Mouse (Mus musculus): Measurements from ENCODE around the gene Upk1a. TPM values are rescaled to one million over a fixed set of nuclear protein-coding genes. Genes with fewer than 3 reads are reported as not detected.

The Upk1a gene
- polyA plus RNA-seq, 1 experiment = not detected

Other genes with a start within 250 kb of the Upk1a start
- 34.6 and 43.0 TPM in 2 replicates for gene Tyrobp, start 199.1 kb downstream of the Upk1a start, polyA plus RNA-seq (2012; ENCODE audit: insufficient read depth, insufficient read length, missing spikeins)
- 2.5 and 2.8 TPM in 2 replicates for gene Hcst, start 193.0 kb downstream of the Upk1a start, polyA plus RNA-seq (2012; ENCODE audit: insufficient read depth, insufficient read length, missing spikeins)
- 0.67 and 1.6 TPM in 2 replicates for gene Nfkbid, start 191.1 kb downstream of the Upk1a start, polyA plus RNA-seq (2012; ENCODE audit: insufficient read depth, insufficient read length, missing spikeins)
- 0.44 and 0.92 TPM in 2 replicates for gene Aplp1, start 167.3 kb downstream of the Upk1a start, polyA plus RNA-seq (2012; ENCODE audit: insufficient read depth, insufficient read length, missing spikeins)
- not detected in 2 replicates for gene Kirrel2, start 155.2 kb downstream of the Upk1a start, polyA plus RNA-seq (2012; ENCODE audit: insufficient read depth, insufficient read length, missing spikeins)
- gene Nphs1, start 154.5 kb downstream of the Upk1a start, polyA plus RNA-seq (2012; ENCODE audit: insufficient read depth, insufficient read length, missing spikeins) = not detected in 2 replicates
- gene Prodh2, start 119.2 kb downstream of the Upk1a start, polyA plus RNA-seq (2012; ENCODE audit: insufficient read depth, insufficient read length, missing spikeins) = not detected in 2 replicates
- gene Arhgap33, start 77.8 kb downstream of the Upk1a start, polyA plus RNA-seq (2012; ENCODE audit: insufficient read depth, insufficient read length, missing spikeins) = 0.40 TPM in 1 of 2 replicates, not detected in the other
- gene Hspb6, start 60.7 kb downstream of the Upk1a start, polyA plus RNA-seq (2012; ENCODE audit: insufficient read depth, insufficient read length, missing spikeins) = 49.1 and 64.2 TPM in 2 replicates
- 0.95 and 4.2 TPM in 2 replicates for gene Proser3, start 60.5 kb downstream of the Upk1a start, polyA plus RNA-seq (2012; ENCODE audit: insufficient read depth, insufficient read length, missing spikeins)
- gene Lin37, start 53.0 kb downstream of the Upk1a start, polyA plus RNA-seq (2012; ENCODE audit: insufficient read depth, insufficient read length, missing spikeins) = 19.5 and 23.1 TPM in 2 replicates
- 59.1 and 65.5 TPM in 2 replicates for gene U2af1l4, start 49.5 kb downstream of the Upk1a start, polyA plus RNA-seq (2012; ENCODE audit: insufficient read depth, insufficient read length, missing spikeins)
- gene Gm49396, start 49.5 kb downstream of the Upk1a start, polyA plus RNA-seq (2012; ENCODE audit: insufficient read depth, insufficient read length, missing spikeins) = 0.91 and 5.5 TPM in 2 replicates
- gene Psenen, start 49.2 kb downstream of the Upk1a start, polyA plus RNA-seq (2012; ENCODE audit: insufficient read depth, insufficient read length, missing spikeins) = 177 and 187 TPM in 2 replicates
- not detected in 2 replicates for gene Igflr1, start 47.4 kb downstream of the Upk1a start, polyA plus RNA-seq (2012; ENCODE audit: insufficient read depth, insufficient read length, missing spikeins)
- 7.1 and 16.1 TPM in 2 replicates for gene Kmt2b, start 24.1 kb downstream of the Upk1a start, polyA plus RNA-seq (2012; ENCODE audit: insufficient read depth, insufficient read length, missing spikeins)
- not detected in 2 replicates for gene Zbtb32, start 13.9 kb downstream of the Upk1a start, polyA plus RNA-seq (2012; ENCODE audit: insufficient read depth, insufficient read length, missing spikeins)
- 5,485 and 5,752 TPM in 2 replicates for gene Cox6b1, start 13.3 kb upstream of the Upk1a start, polyA plus RNA-seq (2012; ENCODE audit: insufficient read depth, insufficient read length, missing spikeins)
- not detected in 2 replicates for gene Etv2, start 23.0 kb upstream of the Upk1a start, polyA plus RNA-seq (2012; ENCODE audit: insufficient read depth, insufficient read length, missing spikeins)
- gene Rbm42, start 37.5 kb upstream of the Upk1a start, polyA plus RNA-seq (2012; ENCODE audit: insufficient read depth, insufficient read length, missing spikeins) = 24.5 and 39.6 TPM in 2 replicates
- 2.3 and 2.9 TPM in 2 replicates for gene Haus5, start 52.1 kb upstream of the Upk1a start, polyA plus RNA-seq (2012; ENCODE audit: insufficient read depth, insufficient read length, missing spikeins)
- gene Pmis2, start 58.8 kb upstream of the Upk1a start, polyA plus RNA-seq (2012; ENCODE audit: insufficient read depth, insufficient read length, missing spikeins) = not detected in 2 replicates
- gene 2200002J24Rik, start 86.1 kb upstream of the Upk1a start, polyA plus RNA-seq (2012; ENCODE audit: insufficient read depth, insufficient read length, missing spikeins) = not detected in 2 replicates
- gene Atp4a, start 99.4 kb upstream of the Upk1a start, polyA plus RNA-seq (2012; ENCODE audit: insufficient read depth, insufficient read length, missing spikeins) = not detected in 2 replicates
- 209 and 275 TPM in 2 replicates for gene Tmem147, start 116.7 kb upstream of the Upk1a start, polyA plus RNA-seq (2012; ENCODE audit: insufficient read depth, insufficient read length, missing spikeins)
- not detected in 2 replicates for gene Gapdhs, start 130.8 kb upstream of the Upk1a start, polyA plus RNA-seq (2012; ENCODE audit: insufficient read depth, insufficient read length, missing spikeins)
- gene Sbsn, start 138.6 kb upstream of the Upk1a start, polyA plus RNA-seq (2012; ENCODE audit: insufficient read depth, insufficient read length, missing spikeins) = 12.3 and 18.2 TPM in 2 replicates
- 7.4 and 7.8 TPM in 2 replicates for gene Dmkn, start 150.9 kb upstream of the Upk1a start, polyA plus RNA-seq (2012; ENCODE audit: insufficient read depth, insufficient read length, missing spikeins)
- gene Krtdap, start 175.0 kb upstream of the Upk1a start, polyA plus RNA-seq (2012; ENCODE audit: insufficient read depth, insufficient read length, missing spikeins) = 11.5 and 15.2 TPM in 2 replicates
- 4.8 and 7.4 TPM in 2 replicates for gene Ffar2, start 210.9 kb upstream of the Upk1a start, polyA plus RNA-seq (2012; ENCODE audit: insufficient read depth, insufficient read length, missing spikeins)
- not detected in 2 replicates for gene Ffar3, start 243.3 kb upstream of the Upk1a start, polyA plus RNA-seq (2012; ENCODE audit: insufficient read depth, insufficient read length, missing spikeins)
- gene Ffar1, start 248.7 kb upstream of the Upk1a start, polyA plus RNA-seq (2012; ENCODE audit: insufficient read depth, insufficient read length, missing spikeins) = not detected in 2 replicates